Mouse (Mus musculus): ENCODE measurements around the gene Mypn. TPM values are rescaled to one million over a fixed set of nuclear protein-coding genes. Genes with fewer than 3 reads are reported as not detected.

Mypn gene
- 0.01 TPM for polyA plus RNA-seq (2012; fragmentation: generic; extraction: Trizol)
- long read RNA-seq, experiment 1 = 0 reads
- long read RNA-seq, experiment 2 = 0 reads

- no peaks in the 10 kb centered on the region for H3K36me3 ChIP-seq (ENCODE audit: control insufficient read depth, insufficient read depth)
- H3K79me2 ChIP-seq (ENCODE audit: control insufficient read depth, insufficient read depth) = no peaks in the 10 kb centered on the region
- H3K79me3 ChIP-seq (ENCODE audit: low read depth) = no peaks in the 10 kb centered on the region
- no peak within 1 kb of the TSS for H3K4me3 ChIP-seq (ENCODE audit: insufficient read depth, poor library complexity, severe bottlenecking)
- TF ChIP-seq FOSL1 (IDR thresholded peaks at IDR 0.05; ENCODE audit: insufficient read depth, low read length, poor library complexity, severe bottlenecking) (no peak), CEBPB (IDR thresholded peaks at IDR 0.05; ENCODE audit: low read depth) (no peak), MYOD1 (IDR thresholded peaks at IDR 0.05; ENCODE audit: control insufficient read depth, insufficient read length, low read depth) (no peak), MYOG (IDR thresholded peaks at IDR 0.05; ENCODE audit: control insufficient read depth, extremely low read depth, insufficient read length) (no peak), CTCF (IDR thresholded peaks at IDR 0.05; ENCODE audit: control insufficient read depth, insufficient read depth, insufficient read length) (no peak), MAX (IDR thresholded peaks at IDR 0.05) (no peak), USF1 (IDR thresholded peaks at IDR 0.05; ENCODE audit: low read depth) (no peak)
- no peaks in the 10 kb centered on the region for H3K27me3 ChIP-seq (ENCODE audit: control insufficient read depth, insufficient read depth, insufficient read length)
- H3ac ChIP-seq (ENCODE audit: control insufficient read depth, insufficient read length, low read depth) = no peak within 1 kb of the TSS
Observed at GRCm38 (mm10) chr10:63203728-63204127, at the start of gene Mypn. Gene Mypn, minus strand, starts transcription at chr10:63203952.

DNA sequence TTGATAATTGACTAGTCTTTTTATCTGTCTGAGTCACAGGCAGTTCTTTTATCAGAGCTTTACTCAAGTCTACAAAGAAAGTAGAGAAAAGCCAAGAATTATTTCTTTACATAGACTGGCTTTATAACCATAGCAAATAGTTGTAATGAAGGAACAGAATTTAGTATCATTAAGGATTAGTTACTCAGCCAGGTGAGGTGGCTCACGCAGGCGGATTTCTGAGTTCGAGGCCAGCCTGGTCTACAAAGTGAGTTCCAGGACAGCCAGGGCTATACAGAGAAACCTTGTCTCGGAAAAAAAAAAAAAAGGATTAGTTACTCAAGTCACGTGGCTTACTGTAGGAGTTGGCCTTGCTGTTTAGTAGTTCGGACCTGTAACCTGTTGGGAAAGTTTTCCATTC, 44.7 kb upstream of the Mypn start:
- Histone ChIP-seq H3K79me2 (ENCODE audit: control insufficient read depth, insufficient read depth) (peaks cover 93% of the 10 kb centered on the region), H3K79me3 (ENCODE audit: low read depth) (peaks cover 45% of the 10 kb centered on the region), H3ac (ENCODE audit: control insufficient read depth, insufficient read length, low read depth) (no peak overlapping the region), H3K27me3 (ENCODE audit: control insufficient read depth, insufficient read depth, insufficient read length) (no peaks in the 10 kb centered on the region), H3K36me3 (ENCODE audit: control insufficient read depth, insufficient read depth) (peaks cover 57% of the 10 kb centered on the region), H3K4me3 (ENCODE audit: insufficient read depth, poor library complexity, severe bottlenecking) (no peak overlapping the region)
- no peak for TF ChIP-seq MYOD1 (IDR thresholded peaks at IDR 0.05; ENCODE audit: control insufficient read depth, insufficient read length, low read depth)
- no peak for TF ChIP-seq FOSL1 (IDR thresholded peaks at IDR 0.05; ENCODE audit: insufficient read depth, low read length, poor library complexity, severe bottlenecking)
- no peak for TF ChIP-seq CTCF (IDR thresholded peaks at IDR 0.05; ENCODE audit: control insufficient read depth, insufficient read depth, insufficient read length)
- TF ChIP-seq USF1 (IDR thresholded peaks at IDR 0.05; ENCODE audit: low read depth) = no peak
- no peak for TF ChIP-seq MAX (IDR thresholded peaks at IDR 0.05)
- no peak for TF ChIP-seq CEBPB (IDR thresholded peaks at IDR 0.05; ENCODE audit: low read depth)
- no peak for TF ChIP-seq MYOG (IDR thresholded peaks at IDR 0.05; ENCODE audit: control insufficient read depth, extremely low read depth, insufficient read length)

- TF ChIP-seq CTCF (IDR thresholded peaks at IDR 0.05; ENCODE audit: control insufficient read depth, insufficient read depth, insufficient read length) (no peak), MYOG (IDR thresholded peaks at IDR 0.05; ENCODE audit: control insufficient read depth, extremely low read depth, insufficient read length) (no peak), MAX (IDR thresholded peaks at IDR 0.05) (no peak), FOSL1 (IDR thresholded peaks at IDR 0.05; ENCODE audit: insufficient read depth, low read length, poor library complexity, severe bottlenecking) (no peak), USF1 (IDR thresholded peaks at IDR 0.05; ENCODE audit: low read depth) (no peak), CEBPB (IDR thresholded peaks at IDR 0.05; ENCODE audit: low read depth) (no peak), MYOD1 (IDR thresholded peaks at IDR 0.05; ENCODE audit: control insufficient read depth, insufficient read length, low read depth) (no peak)
- no peaks in the 10 kb centered on the region for H3K27me3 ChIP-seq (ENCODE audit: control insufficient read depth, insufficient read depth, insufficient read length)
- no peak overlapping the region for H3K4me3 ChIP-seq (ENCODE audit: insufficient read depth, poor library complexity, severe bottlenecking)
Observed at GRCm38 (mm10) chr10:63247457-63247856, 43.7 kb upstream of the Mypn start.

DNA sequence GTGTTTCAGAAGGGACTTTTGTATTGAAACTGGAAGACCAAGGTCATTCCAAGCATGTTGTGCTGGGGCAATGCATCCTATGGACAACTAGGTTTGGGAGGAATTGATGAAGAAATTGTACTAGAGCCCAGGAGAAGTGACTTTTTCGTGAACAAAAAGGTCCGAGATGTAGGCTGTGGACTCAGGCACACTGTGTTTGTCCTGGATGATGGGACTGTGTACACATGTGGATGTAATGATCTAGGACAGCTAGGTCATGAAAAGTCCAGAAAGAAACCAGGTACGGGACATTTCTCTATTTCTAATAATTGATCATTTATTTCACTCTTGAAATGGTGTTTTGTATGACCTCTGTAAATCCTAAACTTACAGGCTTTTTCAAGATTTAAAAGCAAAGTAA, 42.1 kb upstream of the Mypn start:
- no peak overlapping the region for H3K4me3 ChIP-seq (ENCODE audit: insufficient read depth, poor library complexity, severe bottlenecking)

More at GRCm38 (mm10) chr10:63247457-63247856, 43.7 kb upstream of the Mypn start:
- peaks cover 83% of the 10 kb centered on the region for H3K79me2 ChIP-seq (ENCODE audit: control insufficient read depth, insufficient read depth)
- peaks cover 52% of the 10 kb centered on the region for H3K36me3 ChIP-seq (ENCODE audit: control insufficient read depth, insufficient read depth)
- peaks cover 42% of the 10 kb centered on the region for H3K79me3 ChIP-seq (ENCODE audit: low read depth)
- no peak overlapping the region for H3ac ChIP-seq (ENCODE audit: control insufficient read depth, insufficient read length, low read depth)

GRCm38 (mm10) chr10:63244746-63245145, 41.0 kb upstream of the Mypn start:
- TF ChIP-seq USF1 (IDR thresholded peaks at IDR 0.05; ENCODE audit: low read depth) (no peak), MYOD1 (IDR thresholded peaks at IDR 0.05; ENCODE audit: control insufficient read depth, insufficient read length, low read depth) (no peak), CTCF (IDR thresholded peaks at IDR 0.05; ENCODE audit: control insufficient read depth, insufficient read depth, insufficient read length) (peak; percentile 10)
- H3K79me2 ChIP-seq (ENCODE audit: control insufficient read depth, insufficient read depth) = peaks cover 59% of the 10 kb centered on the region
- H3ac ChIP-seq (ENCODE audit: control insufficient read depth, insufficient read length, low read depth) = no peak overlapping the region
- H3K36me3 ChIP-seq (ENCODE audit: control insufficient read depth, insufficient read depth) = peaks cover 28% of the 10 kb centered on the region
- peaks cover 38% of the 10 kb centered on the region for H3K79me3 ChIP-seq (ENCODE audit: low read depth)
- H3K27me3 ChIP-seq (ENCODE audit: control insufficient read depth, insufficient read depth, insufficient read length) = no peaks in the 10 kb centered on the region
- peak overlapping the region; percentile 98 for H3K4me3 ChIP-seq (ENCODE audit: insufficient read depth, poor library complexity, severe bottlenecking)

More for the DNA sequence above, 42.1 kb upstream of the Mypn start:
- TF ChIP-seq FOSL1 (IDR thresholded peaks at IDR 0.05; ENCODE audit: insufficient read depth, low read length, poor library complexity, severe bottlenecking) = no peak
- TF ChIP-seq MYOG (IDR thresholded peaks at IDR 0.05; ENCODE audit: control insufficient read depth, extremely low read depth, insufficient read length) = no peak
- TF ChIP-seq USF1 (IDR thresholded peaks at IDR 0.05; ENCODE audit: low read depth) = no peak
- Histone ChIP-seq H3K79me3 (ENCODE audit: low read depth) (peaks cover 42% of the 10 kb centered on the region), H3K79me2 (ENCODE audit: control insufficient read depth, insufficient read depth) (peaks cover 70% of the 10 kb centered on the region), H3ac (ENCODE audit: control insufficient read depth, insufficient read length, low read depth) (no peak overlapping the region), H3K36me3 (ENCODE audit: control insufficient read depth, insufficient read depth) (peaks cover 39% of the 10 kb centered on the region), H3K27me3 (ENCODE audit: control insufficient read depth, insufficient read depth, insufficient read length) (no peaks in the 10 kb centered on the region)

DNA sequence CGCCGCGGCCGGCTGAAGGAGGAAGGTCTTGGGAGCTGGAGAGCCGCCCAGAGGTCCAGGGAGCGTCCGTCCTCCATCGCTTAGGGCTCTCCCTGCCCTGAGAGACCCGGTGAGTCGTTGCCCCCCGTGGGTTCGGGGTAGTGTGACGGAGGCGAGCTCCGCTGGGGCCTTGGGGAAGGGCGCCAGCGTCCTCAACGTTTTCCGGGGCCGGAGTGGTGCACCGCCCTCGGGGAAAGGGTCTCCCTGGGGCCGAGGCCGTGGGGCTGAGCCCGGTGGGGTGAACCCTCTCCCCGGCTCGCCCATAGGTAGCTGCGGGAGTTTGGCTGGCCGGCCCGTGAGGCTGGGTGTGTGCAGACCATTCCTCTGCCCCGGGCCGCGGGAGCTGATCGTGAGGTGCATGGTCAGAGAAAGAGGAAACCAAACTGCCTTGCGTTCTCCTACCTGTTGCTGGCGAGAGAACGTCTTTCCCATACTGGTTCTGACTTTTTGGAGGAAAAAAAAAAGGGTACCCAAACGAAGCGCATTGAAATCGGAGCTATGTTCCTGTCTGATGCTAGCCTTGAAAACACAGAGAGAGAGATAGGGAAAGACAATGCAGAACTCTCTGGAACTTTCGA, 40.4 kb upstream of the Mypn start:
- Histone ChIP-seq H3K27me3 (ENCODE audit: control insufficient read depth, insufficient read depth, insufficient read length) (no peaks in the 10 kb centered on the region), H3ac (ENCODE audit: control insufficient read depth, insufficient read length, low read depth) (peak overlapping the region; percentile 92), H3K36me3 (ENCODE audit: control insufficient read depth, insufficient read depth) (peaks cover 23% of the 10 kb centered on the region), H3K79me2 (ENCODE audit: control insufficient read depth, insufficient read depth) (peaks cover 53% of the 10 kb centered on the region), H3K79me3 (ENCODE audit: low read depth) (peaks cover 38% of the 10 kb centered on the region), H3K4me3 (ENCODE audit: insufficient read depth, poor library complexity, severe bottlenecking) (peak overlapping the region; percentile 98)
- no peak for TF ChIP-seq MYOG (IDR thresholded peaks at IDR 0.05; ENCODE audit: control insufficient read depth, extremely low read depth, insufficient read length)
- TF ChIP-seq MYOD1 (IDR thresholded peaks at IDR 0.05; ENCODE audit: control insufficient read depth, insufficient read length, low read depth) = no peak
- no peak for TF ChIP-seq MAX (IDR thresholded peaks at IDR 0.05)
- TF ChIP-seq USF1 (IDR thresholded peaks at IDR 0.05; ENCODE audit: low read depth) = no peak
- TF ChIP-seq FOSL1 (IDR thresholded peaks at IDR 0.05; ENCODE audit: insufficient read depth, low read length, poor library complexity, severe bottlenecking) = no peak
- no peak for TF ChIP-seq CEBPB (IDR thresholded peaks at IDR 0.05; ENCODE audit: low read depth)
- no peak for TF ChIP-seq CTCF (IDR thresholded peaks at IDR 0.05; ENCODE audit: control insufficient read depth, insufficient read depth, insufficient read length)
